Mouse (Mus musculus) urinary bladder, postnatal 25 days (tissue): ENCODE data around the gene Phf10.
"Not testable (repeated sequence)": the region's sequence is repeated elsewhere in the genome, so short reads cannot be mapped to it uniquely, and the experiment has no call there.

Source experiments
- DNase-seq: peaks from one replicate; pipeline ENCODE4 v3.0.0; 2022; ENCODE audit warnings: low spot score

Phf10 gene

GRCm38 (mm10) chr17:14943009-14943728 lies 17.9 kb downstream of the Phf10 start, which contains the start of the genes Wdr27 and 1600012H06Rik:
TSS of gene Wdr27 (minus strand) at chr17:14943158.
TSS of gene 1600012H06Rik (plus strand) at chr17:14943184.
- peak; percentile 99 for DNase-seq

GRCm38 (mm10) chr17:14942181-14942580 lies 18.9 kb downstream of the Phf10 start:
- DNase-seq: not testable (repeated sequence)

- no peak for DNase-seq
These were observed 25.1 kb downstream of the Phf10 start for GRCm38 (mm10) chr17:14935841-14936605.

- not testable (repeated sequence) for DNase-seq
These were observed 25.8 kb downstream of the Phf10 start for GRCm38 (mm10) chr17:14935280-14935679.

GRCm38 (mm10) chr17:14931469-14931868 lies 29.6 kb downstream of the Phf10 start:
- no peak for DNase-seq

GRCm38 (mm10) chr17:14930697-14931096 lies 30.4 kb downstream of the Phf10 start:
- DNase-seq: no peak

GRCm38 (mm10) chr17:14928631-14929030 lies 32.4 kb downstream of the Phf10 start:
- no peak for DNase-seq

GRCm38 (mm10) chr17:14927644-14928218 lies 33.3 kb downstream of the Phf10 start:
- no peak for DNase-seq

GRCm38 (mm10) chr17:14921582-14921981 lies 39.5 kb downstream of the Phf10 start:
- DNase-seq: no peak

GRCm38 (mm10) chr17:14917866-14918265 lies 43.2 kb downstream of the Phf10 start:
- no peak for DNase-seq

- DNase-seq: no peak
These were observed 46.7 kb downstream of the Phf10 start for GRCm38 (mm10) chr17:14914401-14914800.

- no peak for DNase-seq
These were observed 48.1 kb downstream of the Phf10 start for GRCm38 (mm10) chr17:14912981-14913380.

GRCm38 (mm10) chr17:14912420-14912819 lies 48.7 kb downstream of the Phf10 start:
- no peak for DNase-seq

- DNase-seq: no peak
These were observed 50.3 kb downstream of the Phf10 start for GRCm38 (mm10) chr17:14910771-14911170.

- DNase-seq: no peak
These were observed 51.7 kb downstream of the Phf10 start for GRCm38 (mm10) chr17:14909331-14909730.

- DNase-seq: no peak
These were observed 53.9 kb downstream of the Phf10 start for GRCm38 (mm10) chr17:14907136-14907535.

- peak; percentile 7 for DNase-seq
These were observed 54.5 kb downstream of the Phf10 start for GRCm38 (mm10) chr17:14906611-14907010.

- peak; percentile 64 for DNase-seq
These were observed 56.3 kb downstream of the Phf10 start for GRCm38 (mm10) chr17:14904637-14905265.

GRCm38 (mm10) chr17:14904206-14904605 lies 56.9 kb downstream of the Phf10 start:
- DNase-seq: no peak

GRCm38 (mm10) chr17:14903212-14903611 lies 57.9 kb downstream of the Phf10 start:
- no peak for DNase-seq

- no peak for DNase-seq
These were observed 62.1 kb downstream of the Phf10 start for GRCm38 (mm10) chr17:14898972-14899371.

GRCm38 (mm10) chr17:14895058-14895457 lies 66.0 kb downstream of the Phf10 start:
- not testable (repeated sequence) for DNase-seq
